Mouse (Mus musculus) bone marrow macrophage, adult 2 months (primary cell): ENCODE measurements around the gene Pip5k1b.

Experiments
- CTCF ChIP-seq: IDR thresholded peaks from 2 replicates; pipeline ENCODE4 v1.5.1; 2012; ENCODE audit warnings: low read depth, mild to moderate bottlenecking, low read length, moderate library complexity
- POLR2A ChIP-seq: IDR thresholded peaks from 2 replicates; pipeline ENCODE4 v1.6.1; 2012; ENCODE audit warnings: mild to moderate bottlenecking, low read depth, low read length, borderline replicate concordance

DNA sequence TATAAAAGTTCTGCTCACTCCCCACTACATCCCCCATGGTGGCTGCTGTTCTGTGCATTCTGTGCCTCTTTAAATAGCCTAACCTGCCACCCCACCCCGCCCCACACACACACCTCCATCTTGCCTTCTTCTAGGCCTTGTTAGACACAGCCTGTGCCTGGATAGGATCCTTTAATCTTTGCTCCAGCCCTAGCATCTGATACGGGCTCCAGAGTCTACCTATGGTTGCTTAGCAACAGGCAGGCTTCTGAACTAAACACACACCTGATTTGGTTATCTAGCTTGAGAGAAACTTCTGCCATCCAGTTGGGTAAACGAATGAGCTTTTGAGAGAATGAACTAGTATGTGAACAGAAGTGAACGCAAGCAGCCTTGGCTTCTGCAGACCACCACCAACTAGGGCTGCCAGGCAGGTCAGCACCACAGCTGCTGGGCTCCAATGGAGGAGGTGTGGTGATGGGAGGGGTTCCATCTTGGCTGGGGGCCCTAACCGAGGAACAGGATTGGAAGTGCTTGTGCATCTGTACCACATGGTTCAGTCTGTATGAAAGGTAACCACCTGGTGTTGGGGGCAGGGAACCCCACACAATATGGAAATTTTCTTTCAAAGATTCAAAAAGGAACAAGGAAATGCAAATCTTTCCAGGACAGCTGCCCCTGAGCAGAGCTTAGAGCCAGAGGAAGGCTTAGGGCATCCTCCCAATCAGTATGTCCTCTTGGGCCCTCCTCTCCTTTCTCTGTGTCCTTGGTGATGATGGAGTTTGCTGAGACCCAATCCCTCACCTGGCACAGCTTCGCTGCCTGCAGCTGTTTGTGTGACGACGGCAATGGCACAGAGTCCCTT is 139.7 kb downstream of the Pip5k1b start:
- no peak for TF ChIP-seq POLR2A
- no peak for TF ChIP-seq CTCF
